Mouse (Mus musculus) megakaryocyte, embryonic 14.5 days (primary cell): ENCODE results near the gene Adm2. TPM values are rescaled to one million over a fixed set of nuclear protein-coding genes. Genes with fewer than 3 reads are reported as not detected.

Experiments
- H3K27me3 ChIP-seq: replicated peaks from 2 replicates; pipeline ENCODE3; 2012; ENCODE audit warnings: inconsistent platforms
- H3K36me3 ChIP-seq: replicated peaks from 2 replicates; pipeline ENCODE3; 2012; ENCODE audit warnings: low read length, inconsistent platforms, mixed read lengths
- H3K4me1 ChIP-seq: 2 replicates; pipeline ENCODE4 v1.6.1; 2012; ENCODE audit warnings: inconsistent platforms
- H3K4me3 ChIP-seq: replicated peaks from 2 replicates; pipeline ENCODE3; 2012; ENCODE audit warnings: moderate library complexity, mild to moderate bottlenecking, inconsistent platforms
- H3K9me3 ChIP-seq: 2 replicates; pipeline ENCODE4 v1.6.1; 2012; ENCODE audit warnings: inconsistent platforms
- FLI1 ChIP-seq: IDR thresholded peaks from 2 replicates; pipeline ENCODE4 v1.6.1; 2012; ENCODE audit warnings: low read length, inconsistent platforms, mixed read lengths
- GATA1 ChIP-seq: IDR thresholded peaks from 3 replicates; pipeline ENCODE4 v1.6.1; 2012; ENCODE audit warnings: mixed read lengths, low read length, inconsistent platforms, borderline replicate concordance
- polyA plus RNA-seq: library from polyadenylated mRNA; stranded (reverse); fragments of >175 nt; gene quantifications from 2 replicates; pipeline ENCODE4 v1.2.3, GENCODE M21; 2012; ENCODE audit warnings: low replicate concordance; ENCODE audit not compliant: insufficient read depth

The Adm2 gene
- 4.0 TPM in 1 of 2 replicates, not detected in the other for polyA plus RNA-seq

DNA sequence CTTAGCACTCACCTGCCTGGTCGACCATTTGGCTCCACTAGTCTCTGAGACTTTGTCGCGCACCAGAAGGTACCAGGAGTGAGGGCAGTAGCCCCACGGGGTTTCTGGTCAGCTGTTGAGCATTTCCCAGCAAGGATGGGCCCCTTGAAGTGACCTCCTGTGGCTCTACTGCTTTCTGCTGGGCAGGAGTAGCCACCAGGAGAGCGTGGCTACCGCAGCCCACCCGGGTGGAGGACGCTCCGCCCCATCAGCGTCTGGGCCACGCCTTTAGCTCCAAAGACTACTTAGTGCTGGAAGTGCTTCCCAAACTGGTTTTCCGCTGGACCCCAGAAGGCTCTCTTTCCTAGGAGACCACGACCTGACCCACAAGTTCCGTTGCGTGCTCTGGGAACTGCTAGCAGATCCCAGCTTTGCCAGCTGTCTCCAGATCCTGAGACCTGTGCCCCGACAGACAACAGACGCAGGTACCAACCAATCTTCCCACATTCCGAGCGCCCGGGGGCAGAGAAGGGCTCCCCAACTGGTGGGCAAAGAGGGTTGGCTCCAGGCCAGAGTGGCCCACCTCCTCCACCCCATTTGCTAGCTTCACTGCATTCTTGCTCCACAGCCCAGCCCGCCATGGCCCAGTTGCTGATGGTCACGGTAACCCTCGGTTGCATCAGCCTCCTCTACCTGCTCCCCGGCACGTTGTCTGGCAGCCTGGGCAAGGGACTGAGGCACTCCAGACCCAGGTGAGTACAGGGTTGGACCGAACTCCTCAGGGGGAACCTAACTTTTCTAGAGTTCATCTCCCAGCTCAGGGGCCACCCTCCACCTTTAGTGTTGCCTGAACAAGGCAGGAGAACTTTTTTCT is at the start of gene Adm2:
Gene Adm2, plus strand, starts transcription at position 51 of the 853 bp plus-strand sequence.
- Histone ChIP-seq H3K36me3 (no peaks in the 10 kb centered on the region), H3K4me1 (peaks cover 35% of the 10 kb centered on the region), H3K27me3 (peaks cover 44% of the 10 kb centered on the region), H3K9me3 (no peaks in the 10 kb centered on the region), H3K4me3 (peak within 1 kb of the TSS; percentile 85)
- TF ChIP-seq GATA1: no peak
- no peak for TF ChIP-seq FLI1

DNA sequence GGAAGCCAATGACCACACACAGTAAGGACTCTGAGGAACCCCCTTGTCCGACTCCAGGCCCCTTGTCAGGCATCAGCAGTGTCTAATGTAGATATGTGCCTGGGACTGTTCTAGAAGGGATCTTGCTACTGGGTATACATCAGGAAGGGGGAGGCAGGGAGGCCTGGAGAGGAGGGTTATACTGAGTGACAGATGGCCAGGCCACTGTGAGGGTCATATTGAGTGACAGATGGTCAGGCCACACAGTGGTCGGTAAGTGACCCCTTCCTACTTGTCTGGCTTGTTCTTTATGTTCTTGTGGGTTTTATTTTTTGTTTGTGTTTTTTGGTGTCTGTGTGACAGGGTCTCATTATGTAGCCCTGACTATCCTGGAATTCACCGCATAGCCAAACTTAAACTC is 47.0 kb upstream of the Adm2 start:
- H3K36me3 ChIP-seq: peaks cover 77% of the 10 kb centered on the region
- H3K4me1 ChIP-seq: no peaks in the 10 kb centered on the region; the same call in 1 of the 2 replicates
- H3K9me3 ChIP-seq: no peaks in the 10 kb centered on the region
- no peak overlapping the region for H3K4me3 ChIP-seq
- H3K27me3 ChIP-seq: no peaks in the 10 kb centered on the region
- TF ChIP-seq GATA1: no peak
- no peak for TF ChIP-seq FLI1

DNA sequence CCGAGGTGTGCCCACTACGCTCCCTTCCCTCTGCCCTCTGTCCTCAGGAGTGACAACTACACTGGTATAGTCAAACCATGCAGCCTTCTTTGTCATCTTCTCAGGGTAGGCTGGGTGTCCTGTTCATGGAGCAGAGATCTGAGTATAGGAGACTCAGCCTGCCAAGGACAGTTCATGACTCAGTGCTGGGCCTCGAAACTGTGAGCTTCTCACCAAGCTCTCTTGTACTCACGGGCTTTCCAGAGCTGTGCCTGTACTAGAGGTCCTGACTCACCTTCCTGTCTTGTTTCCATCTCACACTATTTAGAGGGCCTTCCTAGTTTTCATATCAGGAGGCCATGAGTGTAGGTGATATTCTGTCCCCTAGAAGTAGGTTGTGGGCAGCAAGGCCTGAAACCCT is 45.2 kb upstream of the Adm2 start:
- Histone ChIP-seq H3K4me1 (no peaks in the 10 kb centered on the region; the same call in 1 of the 2 replicates), H3K27me3 (no peaks in the 10 kb centered on the region), H3K36me3 (peaks cover 88% of the 10 kb centered on the region), H3K4me3 (no peak overlapping the region), H3K9me3 (no peaks in the 10 kb centered on the region)
- no peak for TF ChIP-seq FLI1
- TF ChIP-seq GATA1: no peak

DNA sequence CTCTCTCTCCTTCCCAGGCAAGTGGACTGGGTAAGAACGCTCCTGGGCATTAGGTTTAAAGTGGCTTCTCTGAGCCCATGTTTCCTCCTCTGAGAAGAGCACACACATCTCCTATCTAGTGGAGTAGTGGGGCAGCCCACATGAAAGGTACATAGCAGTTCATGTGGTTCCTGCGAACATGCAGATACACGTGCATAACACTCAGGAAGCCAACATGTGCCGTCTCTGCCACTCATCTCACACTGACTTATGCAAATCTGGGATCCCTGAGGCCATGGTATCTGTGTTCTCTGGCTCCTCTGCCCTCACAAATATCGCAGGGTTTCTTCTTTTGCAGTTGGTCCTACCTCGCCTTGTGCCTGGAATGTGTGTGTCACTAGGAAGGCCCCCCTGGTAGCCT is 40.0 kb upstream of the Adm2 start:
- Histone ChIP-seq H3K27me3 (no peaks in the 10 kb centered on the region), H3K4me1 (peaks cover 18% of the 10 kb centered on the region), H3K9me3 (no peaks in the 10 kb centered on the region), H3K4me3 (no peak overlapping the region), H3K36me3 (peaks cover 100% of the 10 kb centered on the region)
- TF ChIP-seq GATA1: no peak
- TF ChIP-seq FLI1: no peak

DNA sequence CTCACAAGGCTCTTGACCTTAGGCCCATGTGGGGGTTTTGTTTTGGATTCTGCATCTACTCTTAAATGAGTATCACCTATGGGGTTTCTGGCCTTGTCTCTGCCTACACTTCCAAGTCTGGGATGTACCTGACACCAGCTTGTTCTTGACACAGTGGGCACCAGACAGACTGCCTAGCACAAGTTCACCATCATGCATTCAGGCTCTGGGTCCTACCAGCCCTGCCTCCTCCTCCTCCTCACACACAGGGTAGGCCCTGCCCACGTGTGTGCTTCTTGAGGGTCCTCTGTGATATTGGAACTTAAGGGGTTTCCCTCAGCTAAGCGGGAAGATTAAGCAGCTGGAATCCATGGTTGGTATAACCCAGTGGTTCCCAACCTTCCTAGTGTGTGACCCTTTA is 38.4 kb upstream of the Adm2 start:
- H3K36me3 ChIP-seq: peaks cover 100% of the 10 kb centered on the region
- H3K4me1 ChIP-seq: peaks cover 31% of the 10 kb centered on the region
- H3K4me3 ChIP-seq: no peak overlapping the region
- no peaks in the 10 kb centered on the region for H3K27me3 ChIP-seq
- no peaks in the 10 kb centered on the region for H3K9me3 ChIP-seq
- no peak for TF ChIP-seq FLI1
- no peak for TF ChIP-seq GATA1

DNA sequence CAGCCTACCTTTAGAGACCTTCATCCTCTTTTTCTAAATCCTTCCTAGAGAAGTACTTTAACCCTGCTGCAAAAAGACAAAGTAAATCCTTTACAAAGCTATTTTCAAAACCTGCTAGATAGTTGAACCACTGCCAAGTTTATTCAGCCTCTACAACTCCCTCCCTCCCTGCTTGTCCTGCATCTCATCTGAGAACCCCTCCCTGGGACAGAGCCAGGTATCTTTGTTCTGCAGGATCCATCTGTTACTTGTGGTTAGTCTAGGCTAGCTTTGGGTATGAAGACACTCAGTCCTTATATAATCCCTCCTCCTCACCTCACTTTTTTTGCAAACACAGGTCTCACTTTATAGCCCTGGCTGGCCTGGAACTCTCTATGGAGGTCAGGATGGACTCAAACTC is 37.5 kb upstream of the Adm2 start:
- Histone ChIP-seq H3K4me3 (no peak overlapping the region), H3K36me3 (peaks cover 100% of the 10 kb centered on the region), H3K27me3 (no peaks in the 10 kb centered on the region), H3K9me3 (no peaks in the 10 kb centered on the region), H3K4me1 (peaks cover 31% of the 10 kb centered on the region)
- TF ChIP-seq FLI1 (no peak), GATA1 (no peak)

DNA sequence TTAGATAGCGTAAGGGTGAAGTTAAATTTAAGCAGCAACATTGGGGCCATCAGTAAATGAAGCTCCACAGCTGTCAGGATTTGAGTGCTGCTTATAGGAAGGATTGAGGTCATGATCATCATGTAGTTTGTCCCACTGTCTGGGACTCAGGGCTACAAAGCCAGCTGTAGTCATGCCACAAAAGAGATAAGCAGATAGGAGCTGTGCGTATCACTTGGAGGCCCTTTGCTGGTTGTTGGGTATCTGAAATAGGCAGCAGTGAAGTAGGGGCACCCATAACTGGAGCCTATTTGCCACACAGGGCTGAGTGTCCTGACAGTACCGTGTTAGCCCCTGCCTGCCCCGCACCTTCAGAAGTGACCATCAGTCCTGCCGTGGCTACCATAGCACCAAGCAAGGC is 37.0 kb upstream of the Adm2 start:
- Histone ChIP-seq H3K4me1 (peaks cover 31% of the 10 kb centered on the region), H3K27me3 (no peaks in the 10 kb centered on the region), H3K36me3 (peaks cover 99% of the 10 kb centered on the region), H3K9me3 (no peaks in the 10 kb centered on the region), H3K4me3 (peak overlapping the region; percentile 17)
- TF ChIP-seq FLI1 (no peak), GATA1 (no peak)

DNA sequence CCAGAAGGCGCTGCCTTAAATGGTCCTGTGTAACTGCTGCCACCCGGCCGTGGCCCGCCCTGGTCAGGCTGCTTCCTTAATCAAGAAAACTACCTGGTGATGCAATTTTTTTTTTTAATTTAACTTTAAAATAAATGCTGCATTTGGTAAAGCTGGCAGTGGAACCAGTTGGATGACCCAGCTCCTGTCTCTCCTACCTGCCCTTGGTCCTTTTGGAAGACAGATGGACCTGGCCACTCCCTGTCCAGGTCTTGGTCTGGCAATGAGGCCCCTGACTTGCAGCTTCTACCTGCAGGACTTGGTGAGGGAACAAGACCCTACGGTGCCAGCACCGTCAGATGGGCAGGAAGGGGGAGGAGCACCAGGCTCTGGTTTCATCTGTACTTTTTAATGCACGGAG is 36.4 kb upstream of the Adm2 start:
- H3K27me3 ChIP-seq: no peaks in the 10 kb centered on the region
- no peak for TF ChIP-seq FLI1
- TF ChIP-seq GATA1: no peak

DNA sequence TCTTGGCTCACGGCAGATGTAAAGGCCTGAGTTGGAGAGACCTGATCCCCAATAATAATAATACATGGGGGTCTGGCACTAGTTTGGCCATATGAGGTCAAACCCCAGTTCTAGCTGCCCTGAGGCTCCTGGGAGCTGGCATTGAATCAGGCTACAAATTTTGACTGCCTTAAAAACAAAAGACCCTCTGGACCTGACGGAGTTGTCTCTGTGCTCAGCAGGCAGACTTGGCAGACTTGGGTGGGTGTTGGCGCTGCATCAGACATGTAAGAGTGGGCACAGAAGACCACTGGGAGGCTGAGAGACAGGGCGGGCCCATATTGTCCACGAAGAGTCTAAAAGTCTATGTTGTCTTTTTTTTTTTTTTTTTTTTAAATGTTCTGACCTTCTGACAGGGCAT is 35.9 kb upstream of the Adm2 start:
- Histone ChIP-seq H3K4me1 (peaks cover 31% of the 10 kb centered on the region), H3K9me3 (no peaks in the 10 kb centered on the region), H3K4me3 (no peak overlapping the region), H3K36me3 (peaks cover 99% of the 10 kb centered on the region), H3K27me3 (no peaks in the 10 kb centered on the region)
- TF ChIP-seq GATA1: no peak

More for the DNA sequence above, 36.4 kb upstream of the Adm2 start:
- Histone ChIP-seq H3K36me3 (peaks cover 99% of the 10 kb centered on the region), H3K4me3 (no peak overlapping the region), H3K9me3 (no peaks in the 10 kb centered on the region), H3K4me1 (peaks cover 31% of the 10 kb centered on the region)

DNA sequence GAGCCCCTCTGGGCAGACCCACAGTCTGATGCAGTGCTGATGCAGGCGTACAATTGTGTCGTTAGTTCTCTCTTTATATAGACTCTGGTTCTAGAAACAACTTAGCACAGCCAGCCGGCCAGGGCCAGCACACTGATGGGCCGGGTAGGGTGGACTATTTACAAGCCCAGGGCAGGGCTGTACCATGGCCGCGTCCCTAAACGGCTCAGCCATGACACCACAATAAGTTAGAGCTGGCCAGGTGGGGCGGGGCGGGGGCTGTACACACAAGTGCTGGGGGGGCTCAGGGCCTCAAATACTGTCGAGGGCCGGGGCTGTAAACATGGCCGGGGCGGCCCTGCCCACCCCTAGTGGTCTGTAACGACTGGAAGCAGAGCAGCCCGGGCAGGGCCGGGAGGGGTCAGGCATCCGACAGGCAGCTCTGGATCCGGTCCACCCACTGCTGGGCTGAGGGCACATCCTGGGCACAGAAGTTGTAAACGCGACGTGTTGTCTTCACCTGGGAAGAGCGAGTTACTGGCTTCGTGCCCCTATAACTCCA is 34.2 kb upstream of the Adm2 start:
- TF ChIP-seq GATA1 (no peak), FLI1 (no peak)
- Histone ChIP-seq H3K9me3 (no peaks in the 10 kb centered on the region), H3K36me3 (peaks cover 99% of the 10 kb centered on the region), H3K4me1 (peaks cover 31% of the 10 kb centered on the region), H3K4me3 (no peak overlapping the region), H3K27me3 (no peaks in the 10 kb centered on the region)
